Mouse (Mus musculus) liver, postnatal 0 days (tissue): ENCODE data around the gene Pbld2.

Experiments used
- CTCF ChIP-seq: sonication (generic); IDR thresholded peaks from 2 replicates; pipeline ENCODE4 v1.5.1; 2016; ENCODE audit warnings: antibody characterized with exemption, low read depth
- EP300 ChIP-seq: IDR thresholded peaks from 2 replicates; pipeline ENCODE4 v1.6.1; 2016; ENCODE audit warnings: antibody characterized with exemption, low read depth, mild to moderate bottlenecking

DNA sequence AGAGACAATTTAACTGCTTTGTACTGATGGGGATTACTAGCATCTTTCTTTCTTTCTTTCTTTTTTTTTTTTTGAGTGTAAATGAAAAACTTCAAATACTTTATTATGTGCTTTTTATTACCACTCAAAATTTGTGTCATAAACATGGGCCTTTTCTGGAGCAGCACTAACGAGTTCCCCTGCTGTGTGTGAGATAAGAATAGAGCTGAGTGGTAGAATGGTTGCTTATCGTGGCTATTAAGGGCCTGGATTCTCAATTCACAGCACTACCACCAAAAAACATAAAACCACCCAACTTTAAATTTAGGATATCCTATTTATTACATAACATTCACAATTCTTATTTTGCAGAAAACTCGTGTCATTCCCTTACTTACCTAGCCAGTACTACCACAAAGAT, 10.6 kb upstream of the Pbld2 start:
- no peak for TF ChIP-seq CTCF
- TF ChIP-seq EP300: no peak
